Mouse (Mus musculus) cerebellum, adult 11-12 months (tissue): ENCODE measurements around the gene Trpm3.

Experiments used
- DNase-seq: peaks from one replicate; pipeline ENCODE4 v3.0.0; 2022

Trpm3 gene

DNA sequence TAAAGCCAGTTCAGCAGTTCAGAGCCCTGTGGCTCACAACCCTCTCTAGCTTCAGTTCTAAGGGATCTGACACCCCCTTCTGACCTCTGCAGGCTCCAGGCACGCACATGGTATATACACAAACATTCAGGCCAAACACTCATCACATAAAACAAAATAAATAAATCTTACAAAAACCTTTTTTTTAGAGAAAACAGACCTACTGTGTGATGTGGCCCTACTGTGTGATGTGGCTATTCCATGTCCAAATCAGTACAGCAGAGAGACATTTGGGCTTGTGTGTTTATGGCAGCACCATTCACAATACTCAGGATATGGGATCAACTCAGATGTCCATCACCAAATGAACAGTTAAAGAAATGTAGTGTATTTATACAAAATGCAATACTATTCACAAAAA is 741.4 kb downstream of the Trpm3 start:
- no peak for DNase-seq

DNA sequence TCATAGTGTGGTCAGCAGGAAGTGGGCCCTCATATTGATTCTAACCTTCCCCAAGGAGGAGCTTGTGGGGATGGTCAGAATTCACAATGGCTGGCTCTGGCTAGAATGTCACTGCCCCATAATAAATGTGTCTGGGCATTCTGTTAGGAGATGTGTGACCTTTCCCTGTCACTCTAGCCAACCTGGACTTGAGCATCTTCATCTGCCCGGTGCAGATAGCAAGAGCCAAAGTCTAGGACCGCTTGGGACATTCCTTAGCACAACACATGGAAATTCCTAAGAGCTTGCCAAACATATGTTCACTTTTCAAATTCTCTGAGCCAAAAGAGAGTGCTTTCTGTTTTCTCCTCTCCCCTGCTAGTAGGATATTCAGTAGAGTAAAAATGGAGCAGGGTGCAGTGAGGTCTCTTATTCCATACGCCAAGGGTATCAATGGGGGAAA is 743.8 kb downstream of the Trpm3 start:
- peak; percentile 89 for DNase-seq

GRCm38 (mm10) chr19:22883154-22883553 is 744.3 kb downstream of the Trpm3 start:
- DNase-seq: peak; percentile 46

- peak; percentile 84 for DNase-seq
Measured at GRCm38 (mm10) chr19:22883744-22884317, 745.0 kb downstream of the Trpm3 start.

GRCm38 (mm10) chr19:22884357-22884756 is 745.5 kb downstream of the Trpm3 start:
- DNase-seq: peak; percentile 98

- peak; percentile 60 for DNase-seq
Measured at GRCm38 (mm10) chr19:22885051-22885450, 746.2 kb downstream of the Trpm3 start.

DNA sequence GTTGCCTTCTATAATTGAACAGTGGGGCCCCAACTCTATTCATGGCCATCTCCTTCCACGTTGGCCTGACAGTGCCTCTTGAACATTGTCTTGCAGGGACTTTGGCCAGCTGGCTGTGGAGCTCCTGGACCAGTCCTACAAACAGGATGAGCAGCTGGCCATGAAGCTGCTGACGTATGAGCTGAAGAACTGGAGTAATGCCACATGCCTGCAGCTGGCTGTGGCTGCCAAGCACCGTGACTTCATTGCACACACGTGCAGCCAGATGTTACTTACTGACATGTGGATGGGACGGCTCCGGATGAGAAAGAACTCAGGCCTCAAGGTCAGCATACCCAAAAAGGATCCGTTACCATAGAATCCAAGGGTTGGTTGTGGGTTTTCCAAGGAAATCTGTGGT is 763.0 kb downstream of the Trpm3 start:
- DNase-seq: no peak

DNA sequence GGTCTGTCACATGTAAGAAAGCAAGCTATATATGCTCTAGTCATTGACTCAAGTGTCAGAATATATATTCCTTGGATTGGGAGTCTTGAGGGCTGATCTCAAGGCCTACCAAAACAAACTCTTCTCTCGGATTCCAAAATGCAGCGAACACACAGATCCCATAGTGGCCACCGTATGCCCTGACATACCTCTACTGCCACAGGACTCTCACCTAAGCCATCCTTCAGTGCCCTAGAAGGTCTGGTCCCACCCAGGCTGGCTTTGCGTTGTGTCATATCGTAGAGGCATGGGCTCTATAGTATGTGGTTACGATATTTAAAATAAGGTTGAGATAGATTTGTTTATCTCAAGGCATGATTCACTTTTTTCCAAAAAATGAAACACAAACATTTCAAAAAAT is 763.5 kb downstream of the Trpm3 start:
- no peak for DNase-seq

- DNase-seq: peak; percentile 85
Measured at GRCm38 (mm10) chr19:22905066-22905482, 766.2 kb downstream of the Trpm3 start.

- no peak for DNase-seq
Measured at GRCm38 (mm10) chr19:22910686-22911085, 771.8 kb downstream of the Trpm3 start.

- DNase-seq: no peak
Measured at GRCm38 (mm10) chr19:22912971-22913370, 774.1 kb downstream of the Trpm3 start.

DNA sequence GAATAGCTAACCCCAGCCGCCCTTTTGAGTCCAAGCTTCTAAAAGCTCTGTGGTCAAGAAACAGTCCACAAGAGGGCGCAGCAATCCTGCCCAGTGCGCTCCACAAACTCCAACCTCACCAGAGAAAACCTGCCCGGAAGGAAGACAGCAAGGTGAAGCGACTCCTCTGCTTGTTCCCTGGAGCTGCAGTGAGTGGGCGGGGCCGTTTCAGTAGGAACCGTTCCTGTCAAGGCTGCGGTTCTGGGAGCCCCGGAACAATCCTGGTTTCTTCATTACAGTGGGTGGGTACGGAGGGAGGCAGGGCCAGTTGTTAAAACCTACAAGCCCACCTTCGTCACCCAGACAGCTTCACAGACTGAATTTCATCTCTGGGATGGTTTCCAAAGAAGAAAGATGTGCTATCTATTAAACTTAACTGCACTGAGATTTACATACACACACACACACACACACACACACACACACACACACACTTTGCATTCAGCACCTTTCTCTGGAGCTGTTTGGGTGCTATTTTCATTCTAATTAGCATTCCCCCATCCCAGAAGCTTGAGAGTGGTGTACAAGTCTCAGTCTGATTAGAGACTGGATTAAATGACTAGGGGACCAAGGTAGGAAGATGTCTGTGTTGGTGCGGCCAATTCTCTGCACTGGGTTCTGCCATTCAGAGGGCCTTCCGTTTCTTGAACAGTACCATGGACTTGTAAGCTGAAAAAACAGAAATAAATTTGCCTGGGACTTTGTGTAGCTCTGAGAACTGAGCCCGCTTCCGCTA is 777.2 kb downstream of the Trpm3 start:
- peak; percentile 92 for DNase-seq

GRCm38 (mm10) chr19:22916643-22917344 is 777.9 kb downstream of the Trpm3 start:
- DNase-seq: peak; percentile 99

GRCm38 (mm10) chr19:22917345-22917735 is 778.5 kb downstream of the Trpm3 start:
- DNase-seq: no peak

DNA sequence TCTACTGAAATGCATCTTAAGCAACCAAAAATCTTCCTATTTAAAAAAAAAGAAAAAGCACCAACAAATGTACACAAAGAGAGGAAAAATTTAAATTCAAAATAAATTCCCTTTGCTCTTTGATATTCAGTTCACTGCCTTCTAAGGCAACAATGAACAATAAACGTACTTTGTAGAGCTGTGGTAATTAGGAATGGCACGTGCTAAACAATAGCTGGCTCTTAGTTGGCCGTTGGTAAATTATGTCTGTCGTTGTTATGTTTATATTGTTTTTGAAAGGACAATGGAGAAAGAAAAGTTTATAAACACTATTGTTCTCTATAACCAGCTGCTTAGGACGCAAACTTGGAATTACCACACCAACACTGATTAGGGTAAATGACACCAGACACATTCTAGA is 782.1 kb downstream of the Trpm3 start:
- no peak for DNase-seq

- no peak for DNase-seq
Measured at GRCm38 (mm10) chr19:22922871-22923670, 784.2 kb downstream of the Trpm3 start.

DNA sequence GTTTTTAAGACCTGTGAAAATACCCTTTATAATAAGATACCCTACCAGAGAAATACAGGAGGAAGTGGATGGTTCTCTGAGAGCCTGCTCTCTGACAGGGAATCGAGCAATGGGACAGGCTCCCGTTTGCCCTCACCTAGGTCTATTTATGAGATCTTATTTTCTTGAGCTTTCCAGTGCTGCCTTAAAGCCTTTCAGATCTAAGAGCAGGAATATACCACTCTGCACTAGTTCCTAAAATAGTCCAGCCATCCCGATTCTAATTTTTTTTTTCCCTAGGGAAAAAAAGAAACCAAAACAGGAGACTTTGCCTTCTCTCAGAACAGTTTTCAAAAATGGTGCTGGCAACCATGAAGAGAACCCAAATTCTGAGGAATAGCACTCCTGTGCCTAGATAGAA is 786.4 kb downstream of the Trpm3 start:
- DNase-seq: no peak

GRCm38 (mm10) chr19:22926753-22927152 is 787.9 kb downstream of the Trpm3 start:
- DNase-seq: no peak

- DNase-seq: no peak
Measured at GRCm38 (mm10) chr19:22928366-22928765, 789.5 kb downstream of the Trpm3 start.

- no peak for DNase-seq
Measured at GRCm38 (mm10) chr19:22929768-22930167, 790.9 kb downstream of the Trpm3 start.

- peak; percentile 64 for DNase-seq
Measured at GRCm38 (mm10) chr19:22930368-22930834, 791.6 kb downstream of the Trpm3 start.

DNA sequence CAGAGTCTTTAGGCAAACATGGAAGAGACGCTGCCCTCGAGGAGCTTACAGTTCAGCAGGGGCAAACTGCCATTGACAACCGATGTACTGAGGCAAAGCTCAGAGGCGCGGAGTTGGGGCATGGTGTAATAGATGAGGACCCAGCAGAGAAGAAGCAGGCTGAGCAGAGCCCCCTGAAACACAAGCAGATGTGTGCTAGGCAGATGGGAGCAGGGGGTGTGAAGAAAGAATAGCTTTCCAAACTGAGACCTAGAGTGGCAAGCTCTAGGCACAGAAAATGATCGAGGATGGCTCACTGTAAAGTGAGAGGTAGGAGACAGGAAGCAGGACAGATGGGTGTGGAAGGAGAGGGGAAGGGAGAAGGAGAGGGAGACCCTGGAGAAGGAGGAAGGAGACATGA is 792.2 kb downstream of the Trpm3 start:
- no peak for DNase-seq

GRCm38 (mm10) chr19:22935067-22935466 is 796.2 kb downstream of the Trpm3 start:
- DNase-seq: no peak
